Mouse (Mus musculus): ENCODE measurements around the gene Barx2.
"Not testable (repeated sequence)": the region's sequence is repeated elsewhere in the genome, so short reads cannot be mapped to it uniquely, and the experiment has no call there.

Barx2 gene

GRCm38 (mm10) chr9:31912921-31913738 lies at the start of gene Barx2:
Gene Barx2 (minus strand): TSS chr9:31913462.
- DNase-seq (ENCODE audit: low spot score in 2 of 2): peak; percentile 54 to 66

- no peak for DNase-seq (ENCODE audit: low spot score in 2 of 2)
These were observed 49.0 kb upstream of the Barx2 start for GRCm38 (mm10) chr9:31962265-31962664.

- DNase-seq (ENCODE audit: low spot score in 2 of 2): no peak
These were observed 47.2 kb upstream of the Barx2 start for GRCm38 (mm10) chr9:31960488-31960887.

- no peak for DNase-seq (ENCODE audit: low spot score in 2 of 2)
These were observed 44.9 kb upstream of the Barx2 start for GRCm38 (mm10) chr9:31958120-31958519.

- DNase-seq (ENCODE audit: low spot score in 2 of 2): no peak
These were observed 37.2 kb upstream of the Barx2 start for GRCm38 (mm10) chr9:31950506-31950905.

- DNase-seq (ENCODE audit: low spot score in 2 of 2): no peak
These were observed 35.8 kb upstream of the Barx2 start for GRCm38 (mm10) chr9:31949031-31949430.

GRCm38 (mm10) chr9:31947051-31947450 lies 33.8 kb upstream of the Barx2 start:
- DNase-seq (ENCODE audit: low spot score in 2 of 2): no peak

- DNase-seq (ENCODE audit: low spot score in 2 of 2): no peak
These were observed 29.1 kb upstream of the Barx2 start for GRCm38 (mm10) chr9:31942334-31942733.

GRCm38 (mm10) chr9:31936486-31936885 lies 23.2 kb upstream of the Barx2 start:
- not testable (repeated sequence) for DNase-seq (ENCODE audit: low spot score in 2 of 2)

GRCm38 (mm10) chr9:31931691-31932090 lies 18.4 kb upstream of the Barx2 start:
- DNase-seq (ENCODE audit: low spot score in 2 of 2): no peak

- DNase-seq (ENCODE audit: low spot score in 2 of 2): no peak
These were observed 18.0 kb upstream of the Barx2 start for GRCm38 (mm10) chr9:31931255-31931654.

- DNase-seq (ENCODE audit: low spot score in 2 of 2): no peak
These were observed 13.5 kb upstream of the Barx2 start for GRCm38 (mm10) chr9:31926766-31927165.

- peak; percentile 53 to 76 for DNase-seq (ENCODE audit: low spot score in 2 of 2)
These were observed 12.8 kb upstream of the Barx2 start for GRCm38 (mm10) chr9:31925830-31926624.

- DNase-seq (ENCODE audit: low spot score in 2 of 2): no peak
These were observed 10.3 kb upstream of the Barx2 start for GRCm38 (mm10) chr9:31923529-31923928.

- DNase-seq (ENCODE audit: low spot score in 2 of 2): no peak
These were observed 6.5 kb upstream of the Barx2 start for GRCm38 (mm10) chr9:31919802-31920201.

GRCm38 (mm10) chr9:31916421-31916820 lies 3.2 kb upstream of the Barx2 start:
- DNase-seq (ENCODE audit: low spot score in 2 of 2): no peak

- DNase-seq (ENCODE audit: low spot score in 2 of 2): no peak
These were observed 1.6 kb upstream of the Barx2 start for GRCm38 (mm10) chr9:31914871-31915270.

GRCm38 (mm10) chr9:31913739-31914591 lies 703 bp upstream of the Barx2 start:
- no peak for DNase-seq (ENCODE audit: low spot score in 2 of 2)

- no peak for DNase-seq (ENCODE audit: low spot score in 2 of 2)
These were observed 725 bp downstream of the Barx2 start for GRCm38 (mm10) chr9:31912553-31912920.

- no peak for DNase-seq (ENCODE audit: low spot score in 2 of 2)
These were observed 3.0 kb downstream of the Barx2 start for GRCm38 (mm10) chr9:31910221-31910620.

- DNase-seq (ENCODE audit: low spot score in 2 of 2): no peak
These were observed 11.5 kb downstream of the Barx2 start for GRCm38 (mm10) chr9:31901781-31902180.

- no peak for DNase-seq (ENCODE audit: low spot score in 2 of 2)
These were observed 18.4 kb downstream of the Barx2 start for GRCm38 (mm10) chr9:31894775-31895320.
